Mouse (Mus musculus) ovary, adult 18-20 months (tissue): ENCODE data around the gene Tln2.
A peak's percentile ranks its signal among the peaks of the same experiment; 100 is the strongest.

Experiments
- DNase-seq: peaks from one replicate; pipeline ENCODE4 v3.0.0; 2022; ENCODE audit warnings: low spot score, mixed read lengths

The Tln2 gene

GRCm38 (mm10) chr9:67196609-67197008 is 362.9 kb downstream of the Tln2 start:
- DNase-seq = no peak

DNA sequence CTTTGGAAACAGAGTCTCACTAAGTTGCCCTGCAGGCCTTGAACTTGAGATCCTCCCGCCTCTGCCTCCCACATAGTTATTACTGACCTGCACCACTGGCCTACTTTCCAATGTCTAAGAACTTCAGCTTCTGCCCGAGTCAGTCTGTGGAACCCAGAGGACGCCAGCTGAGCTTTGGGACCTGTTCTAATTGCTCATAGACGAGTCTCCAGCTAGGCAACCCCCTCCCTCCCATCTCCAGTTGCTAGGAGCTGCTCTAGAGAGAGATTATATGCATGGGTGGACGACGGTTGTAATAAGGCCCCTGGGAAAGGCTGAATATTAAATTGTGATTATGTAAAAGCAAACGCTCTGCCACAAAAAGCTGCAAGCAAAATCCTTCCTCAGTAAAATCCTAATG is 364.2 kb downstream of the Tln2 start:
- DNase-seq = no peak

DNA sequence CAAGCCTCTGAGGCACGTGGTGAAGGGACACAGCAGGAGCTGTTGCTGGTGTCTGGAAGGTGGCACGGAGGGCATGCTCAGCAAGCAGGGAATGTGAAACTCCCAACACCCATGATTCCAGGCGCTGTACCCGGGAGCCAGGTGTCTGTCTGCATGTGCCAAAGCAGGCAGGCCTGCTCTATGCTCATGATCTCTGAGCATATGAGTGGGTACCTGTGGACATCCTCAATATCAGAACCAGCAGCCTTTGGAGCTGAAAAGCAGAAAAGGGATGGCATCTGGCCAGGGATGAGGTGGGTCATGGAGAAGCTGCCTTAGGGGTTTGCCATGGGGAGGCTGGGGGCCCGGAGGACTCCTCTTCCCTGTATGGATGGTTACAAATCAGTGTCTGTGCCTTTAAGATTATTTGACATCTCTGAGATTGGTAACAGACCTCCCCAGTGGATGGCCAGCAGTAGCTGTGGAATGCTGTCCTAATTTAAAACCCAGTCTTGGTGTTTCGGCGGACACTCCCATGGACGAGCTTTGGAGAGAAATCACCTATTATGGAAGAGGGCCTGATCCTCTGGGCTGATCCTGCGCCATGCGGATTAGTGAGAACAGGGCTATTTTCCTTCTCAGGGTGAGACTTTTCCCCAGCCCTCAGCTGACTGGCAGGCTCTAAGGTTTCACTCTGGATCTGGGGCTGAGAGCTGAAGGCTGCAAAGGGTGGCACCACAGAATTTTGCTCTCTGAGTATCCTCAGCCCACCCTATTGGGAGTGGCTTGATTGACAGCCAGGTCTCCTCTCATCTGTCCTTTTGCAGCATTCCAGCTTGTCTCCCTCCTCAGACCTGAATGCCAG is 367.8 kb downstream of the Tln2 start:
- no peak for DNase-seq

GRCm38 (mm10) chr9:67187686-67188085 is 371.8 kb downstream of the Tln2 start:
- no peak for DNase-seq

GRCm38 (mm10) chr9:67187182-67187581 is 372.3 kb downstream of the Tln2 start:
- no peak for DNase-seq

GRCm38 (mm10) chr9:67184556-67184955 is 374.9 kb downstream of the Tln2 start:
- DNase-seq = no peak

DNA sequence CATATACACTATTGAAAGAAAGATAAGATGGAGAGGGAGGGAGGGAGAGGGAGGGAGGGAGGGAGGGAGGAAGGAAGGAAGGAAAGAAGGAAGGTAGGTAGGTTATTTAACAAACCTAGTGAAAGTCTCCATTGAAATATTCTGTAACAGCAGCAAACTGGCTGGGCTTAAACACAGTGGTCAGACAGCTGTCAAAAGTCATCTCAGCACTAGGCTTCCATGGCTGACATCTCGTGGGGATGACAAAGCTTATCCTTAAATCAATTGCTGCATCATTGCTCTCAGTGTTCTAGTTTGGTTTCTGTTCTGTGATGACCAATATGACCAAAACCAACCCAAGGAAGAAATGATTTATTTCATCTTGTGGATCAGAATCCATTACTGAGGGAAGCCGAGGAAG is 376.0 kb downstream of the Tln2 start:
- DNase-seq = no peak

DNA sequence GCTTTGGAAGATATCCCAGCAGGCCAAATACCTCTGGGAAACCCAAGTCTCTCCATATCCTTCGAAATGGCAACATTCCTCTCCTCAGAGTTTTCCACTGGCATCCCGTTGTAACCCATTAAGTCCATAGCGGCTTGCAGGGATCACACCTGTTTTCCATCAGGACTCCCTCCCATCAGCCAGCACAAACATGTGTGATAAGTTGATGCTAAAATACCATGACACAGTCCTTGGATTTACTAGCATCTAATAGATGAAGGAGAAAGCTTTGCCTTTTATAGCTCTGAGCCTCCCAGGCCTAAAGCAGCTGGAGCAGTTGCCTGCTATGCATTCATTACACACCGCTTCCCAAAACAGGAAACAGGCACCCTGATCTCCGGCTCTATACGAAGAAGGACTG is 377.5 kb downstream of the Tln2 start:
- DNase-seq = no peak

GRCm38 (mm10) chr9:67178709-67179108 is 380.8 kb downstream of the Tln2 start:
- DNase-seq = no peak

DNA sequence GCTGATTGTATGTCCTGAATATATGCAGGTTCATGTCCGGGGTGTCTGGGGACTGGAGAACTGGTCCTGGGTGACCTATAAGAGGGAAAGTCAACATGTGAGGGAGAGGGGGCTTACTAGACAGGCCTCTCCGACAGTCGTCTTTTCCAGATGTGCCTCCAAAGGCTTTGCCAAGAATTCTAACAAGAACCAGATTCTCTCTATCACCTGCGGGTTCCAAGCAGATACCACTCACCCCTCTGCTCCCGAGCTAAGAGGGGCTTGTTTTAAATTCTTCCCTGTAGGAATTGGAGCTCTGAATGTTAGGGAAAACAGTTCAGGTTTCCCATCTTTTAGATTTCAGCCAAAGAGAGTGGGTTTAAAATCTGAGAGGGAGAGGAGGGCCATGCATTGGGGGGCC is 381.3 kb downstream of the Tln2 start:
- DNase-seq = no peak

- DNase-seq = no peak
These were observed 383.4 kb downstream of the Tln2 start for GRCm38 (mm10) chr9:67176073-67176472.

GRCm38 (mm10) chr9:67173816-67174215 is 385.7 kb downstream of the Tln2 start:
- no peak for DNase-seq

- no peak for DNase-seq
These were observed 386.3 kb downstream of the Tln2 start for GRCm38 (mm10) chr9:67173154-67173553.

- no peak for DNase-seq
These were observed 388.1 kb downstream of the Tln2 start for GRCm38 (mm10) chr9:67171409-67171808.

- peak; percentile 29 for DNase-seq
These were observed 388.7 kb downstream of the Tln2 start for GRCm38 (mm10) chr9:67170759-67171158.

DNA sequence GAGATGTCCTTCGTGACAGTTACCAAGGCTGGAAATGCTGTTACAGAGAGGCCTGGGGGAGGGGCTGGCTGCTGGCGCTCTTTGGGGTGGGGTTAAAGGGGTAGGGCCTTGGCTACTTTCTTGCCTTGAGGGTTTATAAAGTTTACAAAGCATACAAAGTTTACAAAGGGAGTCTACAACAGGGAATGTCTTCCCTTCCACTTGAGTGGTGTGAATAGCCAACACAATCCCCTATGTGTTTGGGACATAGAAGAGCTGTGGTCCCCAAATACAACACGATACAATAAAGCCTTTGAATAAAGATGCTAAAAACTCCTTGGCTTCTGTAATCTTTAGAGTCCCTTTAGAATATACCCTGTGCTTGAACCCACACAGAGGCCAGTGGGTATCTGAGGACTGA is 389.5 kb downstream of the Tln2 start:
- DNase-seq = no peak
